Mouse (Mus musculus) hindbrain, embryonic 14.5 days (tissue): ENCODE data around the gene 2610318N02Rik. TPM values are rescaled to one million over a fixed set of nuclear protein-coding genes. Genes with fewer than 3 reads are reported as not detected.

Experiments
- microRNA counts: library from miRNA; unstranded; fragments of <30 nt; microRNA quantifications from one replicate; lab custom pipeline; 2016
- microRNA-seq: library from miRNA; unstranded; fragments of <30 nt; microRNA quantifications from one replicate; pipeline ENCODE4, GENCODE M21; 2016
- polyA plus RNA-seq: library from polyadenylated mRNA; unstranded; fragments of >200 nt; fragmentation: Nextera tagmentation; extraction: Ambion mirVana; gene quantifications from 2 replicates; pipeline ENCODE4 v1.2.1, GENCODE M21; 2014

Gene 2610318N02Rik
- polyA plus RNA-seq, 1 experiment from 2014 or later: 11.9 TPM

MicroRNAs within 50 kb of the gene (microRNA counts, 519-probe panel; counts per million panel counts)
- microRNA mmu-miR-130b (lab: Ali Mortazavi, UCI): 5,802 counts per million, percentile 73 among the panel's probes with 10 or more counts
- microRNA mmu-miR-301b (lab: Ali Mortazavi, UCI): 4,076 counts per million, percentile 29 among the panel's probes with 10 or more counts

Small RNAs within 50 kb of the gene (microRNA-seq; reads per million reads assigned to microRNA genes)
- 4,257 reads per million, percentile 90 among the genes with 10 or more reads in this experiment for gene Mir130b
- gene Mir301b: 158 reads per million, percentile 56 among the genes with 10 or more reads in this experiment

Other genes starting within 250 kb of the 2610318N02Rik start
- 20.3 and 22.1 TPM in 2 replicates for gene Ppm1f, start 228.7 kb downstream of the 2610318N02Rik start, polyA plus RNA-seq
- 223 and 236 TPM in 2 replicates for gene Mapk1, start 141.8 kb downstream of the 2610318N02Rik start, polyA plus RNA-seq
- 118 and 124 TPM in 2 replicates for gene Ypel1, start 55.5 kb downstream of the 2610318N02Rik start, polyA plus RNA-seq
- 128 and 136 TPM in 2 replicates for gene Ppil2, start 13.9 kb downstream of the 2610318N02Rik start, polyA plus RNA-seq
- gene Sdf2l1, start 7.2 kb upstream of the 2610318N02Rik start, polyA plus RNA-seq: 24.5 and 25.9 TPM in 2 replicates
- 47.5 and 49.2 TPM in 2 replicates for gene Ydjc, start 19.5 kb upstream of the 2610318N02Rik start, polyA plus RNA-seq
- 3.6 and 3.7 TPM in 2 replicates for gene Ccdc116, start 22.1 kb upstream of the 2610318N02Rik start, polyA plus RNA-seq
- 278 and 290 TPM in 2 replicates for gene Ube2l3, start 77.5 kb upstream of the 2610318N02Rik start, polyA plus RNA-seq
- 2.0 and 2.2 TPM in 2 replicates for gene Rimbp3, start 83.4 kb upstream of the 2610318N02Rik start, polyA plus RNA-seq
- gene Hic2, start 108.4 kb upstream of the 2610318N02Rik start, polyA plus RNA-seq: 5.1 and 5.5 TPM in 2 replicates
- 36.6 and 45.7 TPM in 2 replicates for gene Tmem191c, start 150.9 kb upstream of the 2610318N02Rik start, polyA plus RNA-seq
- 1.7 and 2.4 TPM in 2 replicates for gene Serpind1, start 206.2 kb upstream of the 2610318N02Rik start, polyA plus RNA-seq